Mouse (Mus musculus) left cerebral cortex, postnatal 10 days (tissue): ENCODE measurements around the gene Gm26661. TPM values are rescaled to one million over a fixed set of nuclear protein-coding genes. Genes with fewer than 3 reads are reported as not detected.
A peak's percentile ranks its signal among the peaks of the same experiment; 100 is the strongest.

Experiments used
- DNase-seq, 2 experiments: peaks; one replicate each; pipeline ENCODE4 v3.0.0; 2021 to 2022; ENCODE audit warnings: low spot score in 2 of 2, mixed read lengths in 1 of 2; ENCODE audit errors: extremely low spot score in 1 of 2
- intact Hi-C: fragments of 180-260 bp; cut with DNase I; formaldehyde crosslinking; loops from one replicate; pipeline ENCODE4 v1.15.1; 2025
- total RNA-seq, 2 experiments: library from RNA; stranded (reverse); gene quantifications; 2 replicates each; pipeline ENCODE4 v1.2.3; 2021

Gm26661 gene
- total RNA-seq, result not detected

DNA sequence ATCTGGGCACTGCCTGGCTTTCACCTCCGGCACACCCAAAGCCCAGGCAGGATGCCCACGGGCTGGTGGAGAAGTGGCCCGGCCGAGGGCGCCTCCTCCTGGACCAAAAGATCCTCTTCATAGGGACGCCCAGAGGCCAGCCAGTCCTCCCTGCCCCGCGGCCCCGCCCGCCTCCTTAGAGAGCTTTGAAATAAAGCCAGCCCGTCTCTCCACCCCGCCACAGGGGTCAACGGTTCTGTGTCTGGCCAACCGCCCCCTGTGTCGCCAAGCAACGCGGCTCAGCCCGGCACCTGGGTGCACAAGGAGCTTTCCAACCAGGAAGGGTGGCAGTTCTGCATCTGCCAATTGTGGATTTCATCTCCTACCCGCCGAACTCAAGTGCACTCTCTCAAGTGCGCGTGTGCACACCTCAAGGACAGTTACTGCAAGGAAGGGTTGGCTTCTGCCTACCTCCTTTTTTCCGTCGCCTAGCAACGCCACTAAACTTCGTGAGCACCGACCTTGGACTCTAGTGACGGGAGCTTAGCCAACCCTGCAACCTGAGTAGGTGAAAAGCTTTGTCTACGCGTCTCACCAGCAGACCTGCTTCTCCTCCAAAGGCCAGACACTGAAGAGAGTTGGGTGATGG is at the start of gene Gm26661:
TSS of gene Gm26661 (plus strand) at position 56 of the 628 bp plus-strand sequence.
- intact Hi-C loops, result no loop called here
- DNase-seq, result peak in 1 of 2 experiments; percentile 76

DNA sequence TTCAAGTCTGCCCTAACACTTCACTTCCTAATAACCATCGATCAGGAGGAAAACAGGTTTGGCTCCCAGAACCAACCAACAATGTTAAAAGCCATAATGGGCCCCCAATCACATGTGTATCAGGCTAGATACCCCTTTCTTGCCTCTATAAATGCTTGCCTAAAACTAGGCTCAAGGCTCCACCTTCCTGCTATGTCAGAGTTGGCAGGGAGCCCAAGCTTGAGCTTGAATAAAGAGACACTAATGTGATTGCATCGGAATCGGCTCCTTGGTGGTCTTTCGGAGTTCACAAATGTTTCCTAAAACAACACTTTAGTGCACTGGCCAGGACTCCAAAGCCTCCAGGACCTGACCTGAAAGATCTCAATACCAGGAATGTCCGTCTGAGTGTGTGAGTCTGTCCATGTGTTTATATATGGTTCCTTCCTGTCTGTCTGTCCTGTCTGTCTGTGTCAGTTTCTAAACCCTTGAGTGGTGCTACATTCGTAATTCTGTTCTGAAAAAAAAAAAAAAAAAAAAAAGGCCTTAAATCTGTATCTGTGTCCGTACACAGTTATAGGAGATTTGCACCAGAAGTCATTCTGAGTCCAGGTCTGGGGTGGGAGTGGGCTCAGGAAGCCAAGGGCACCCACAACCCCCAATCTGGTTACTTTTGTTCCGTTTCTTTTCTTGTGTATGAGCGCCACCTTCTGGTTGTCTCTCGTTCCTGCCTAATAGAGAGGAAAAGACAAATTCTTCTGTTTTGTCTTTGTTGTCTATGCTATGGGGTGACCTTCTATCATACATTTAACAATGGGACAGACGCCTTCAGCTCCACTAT is 42.2 kb upstream of the Gm26661 start:
- peak; percentile 35 to 56 for DNase-seq
- intact Hi-C loops, result no loop called here

DNA sequence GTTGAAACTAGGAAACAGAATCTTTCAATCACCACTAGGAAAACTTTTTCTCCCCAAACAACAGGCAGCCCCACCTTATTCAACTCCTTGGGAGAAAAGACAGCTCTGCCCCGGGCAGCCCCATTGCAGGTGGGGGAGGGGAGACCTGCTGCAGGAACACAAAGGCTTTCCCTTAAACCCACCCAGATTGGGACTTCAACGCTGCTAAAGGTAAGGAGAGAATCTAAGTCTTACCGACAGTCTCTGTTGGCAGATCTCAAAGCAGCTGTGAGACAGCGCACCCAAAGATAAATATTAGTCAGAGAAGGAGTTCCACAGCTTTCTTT is 41.7 kb upstream of the Gm26661 start:
- DNase-seq, result peak in 1 of 2 experiments; percentile 41
- intact Hi-C loops, result no loop called here

DNA sequence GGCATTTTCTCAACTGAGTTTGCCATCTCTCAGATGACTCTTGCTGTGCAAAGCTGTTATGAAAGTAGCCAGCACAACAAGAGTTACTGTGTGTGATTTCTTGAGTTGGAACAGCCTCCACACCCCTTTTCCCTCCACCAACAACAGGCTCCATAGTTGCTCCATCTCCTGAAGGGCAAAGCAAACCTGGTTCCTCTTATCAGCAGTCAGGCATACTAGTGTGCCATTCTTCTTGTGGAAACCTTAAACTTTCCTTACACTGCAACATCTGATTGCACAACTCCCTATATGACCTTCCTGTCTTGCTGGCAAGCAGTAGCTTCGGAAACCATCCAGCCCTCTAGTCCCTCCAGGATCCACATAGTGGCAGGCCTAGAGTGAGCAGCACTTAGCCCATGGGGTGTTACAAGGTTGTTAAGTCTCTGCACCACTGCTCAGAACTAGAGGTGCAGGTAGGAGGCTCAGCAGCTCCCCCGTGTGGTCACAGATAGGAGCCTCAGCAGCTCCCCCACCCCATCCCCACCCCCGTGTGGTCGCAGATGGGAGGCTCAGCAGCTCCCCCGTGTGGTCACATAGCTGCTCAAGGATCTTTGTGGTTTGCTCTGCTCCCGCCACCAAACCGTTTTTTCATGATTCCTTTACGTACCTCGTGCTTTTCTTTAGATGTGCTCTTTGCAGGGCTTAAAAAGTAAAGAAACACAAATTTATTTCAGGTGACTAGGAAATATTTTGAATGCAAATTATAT is 25.6 kb upstream of the Gm26661 start:
- intact Hi-C loops, result no loop called here
- DNase-seq, result peak; percentile 36 to 86

DNA sequence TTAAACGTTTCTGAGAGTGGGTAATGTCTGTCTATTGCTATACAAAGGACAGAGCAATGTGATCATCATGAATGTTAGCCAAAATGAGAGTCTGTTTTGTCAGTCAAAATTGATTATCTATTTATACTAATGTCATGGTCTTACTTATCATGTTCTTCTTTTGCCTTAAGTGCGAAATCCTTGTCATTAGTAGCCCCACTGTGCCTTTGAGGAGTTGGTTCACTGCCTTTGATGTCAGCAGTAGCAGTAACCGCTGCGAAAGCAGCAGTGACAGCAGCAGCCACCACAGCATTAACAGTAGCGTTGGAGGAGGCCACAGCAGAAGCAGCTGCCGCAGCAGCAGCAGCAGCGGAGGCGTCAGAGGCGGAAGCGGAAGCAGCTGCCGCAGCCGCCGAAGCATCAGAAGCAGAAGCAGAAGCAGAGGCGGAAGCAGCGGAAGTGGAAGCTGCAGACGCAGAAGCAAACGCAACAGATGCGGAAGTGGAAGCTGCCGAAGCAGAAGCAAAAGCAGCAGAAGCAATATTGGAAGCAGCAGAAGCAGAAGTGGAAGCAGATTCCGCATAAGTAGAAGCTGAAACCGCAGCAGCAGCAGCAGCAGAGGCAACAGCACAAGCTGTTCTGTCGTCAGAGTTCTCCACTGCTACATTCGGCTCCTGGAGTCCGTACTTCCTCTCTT is 17.5 kb upstream of the Gm26661 start:
- DNase-seq, result peak; percentile 11 to 61
- intact Hi-C loops, result no loop called here

DNA sequence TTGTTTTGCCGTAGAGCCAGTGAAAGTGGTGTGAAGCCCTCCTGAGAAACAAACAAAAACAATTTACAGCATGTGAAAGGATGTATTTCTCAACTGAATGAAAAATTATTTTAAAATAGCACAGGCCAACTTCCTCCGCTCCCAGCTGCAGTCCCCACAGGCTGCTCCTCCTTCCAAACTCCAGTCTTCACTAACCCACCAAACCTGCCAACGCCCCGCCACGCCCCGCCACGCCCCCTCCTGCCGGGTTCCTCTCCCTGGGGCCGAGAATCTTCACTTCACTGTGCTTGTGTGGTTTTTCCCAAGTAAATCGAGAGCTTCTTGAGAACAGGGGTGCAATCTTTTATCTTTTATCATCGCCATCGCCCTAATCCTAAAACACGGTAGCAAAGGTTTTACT is 5.3 kb upstream of the Gm26661 start:
- intact Hi-C loops, result no loop called here
- DNase-seq, result no peak

DNA sequence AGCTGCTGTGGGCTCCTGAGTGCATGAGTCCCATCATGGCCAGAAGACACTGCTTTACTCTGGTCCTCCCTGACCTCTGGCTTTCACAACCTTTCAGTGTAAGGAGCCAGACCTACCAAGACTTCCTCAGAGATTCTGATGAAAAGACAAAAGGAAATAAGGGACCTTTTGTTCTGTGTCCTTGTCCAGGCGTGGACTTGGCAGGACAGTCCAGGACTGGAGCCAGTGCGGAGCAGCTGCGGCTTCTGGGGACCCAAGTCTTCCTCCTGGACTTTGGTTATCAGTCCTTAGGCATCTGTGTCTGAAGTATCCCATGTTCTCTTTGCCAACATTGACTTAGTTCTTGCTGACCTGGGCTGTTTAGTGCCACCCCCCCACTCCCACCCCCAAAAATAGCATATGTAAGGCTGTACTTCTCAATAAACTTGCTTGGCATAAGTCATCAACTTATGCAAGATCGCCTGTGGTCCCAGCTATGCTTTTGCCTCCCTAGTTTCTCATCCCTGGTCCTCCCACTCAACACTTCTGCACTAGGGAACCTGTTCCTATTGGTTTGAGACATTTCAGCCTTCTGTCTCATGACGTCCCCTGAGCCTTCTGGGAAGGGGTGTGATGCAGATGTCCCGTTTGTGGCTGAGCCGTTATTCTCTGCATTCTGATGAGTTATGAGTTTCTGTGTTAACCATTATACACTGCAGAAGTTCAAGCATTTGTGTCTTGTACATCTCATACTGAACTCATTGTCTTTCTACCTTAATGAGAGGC is 1.9 kb upstream of the Gm26661 start:
- DNase-seq, result no peak
- intact Hi-C loops, result no loop called here

DNA sequence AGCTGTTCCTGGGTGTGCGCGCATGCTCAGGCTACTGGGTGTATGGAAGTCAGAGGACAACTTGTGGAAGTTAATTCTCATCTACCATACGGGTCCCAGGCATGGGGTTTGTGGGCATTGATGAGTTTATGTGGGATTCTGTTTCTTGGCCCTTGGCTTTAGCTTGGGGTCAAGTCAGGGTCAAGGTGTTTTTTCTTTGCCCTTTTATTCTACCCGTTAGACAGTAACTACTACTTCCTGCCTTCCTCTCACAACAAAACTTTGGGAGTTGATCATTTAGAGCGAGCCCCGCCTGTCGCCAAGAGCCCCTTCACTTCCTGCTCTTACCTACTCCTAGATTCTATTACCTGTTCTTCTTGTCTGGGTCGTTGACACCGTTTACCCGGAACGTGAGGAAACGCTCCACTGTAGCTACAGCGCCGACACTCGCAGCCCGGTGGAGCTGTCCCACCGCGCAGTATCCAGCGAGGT is 291 bp upstream of the Gm26661 start:
- no peak for DNase-seq
- intact Hi-C loops, result no loop called here

DNA sequence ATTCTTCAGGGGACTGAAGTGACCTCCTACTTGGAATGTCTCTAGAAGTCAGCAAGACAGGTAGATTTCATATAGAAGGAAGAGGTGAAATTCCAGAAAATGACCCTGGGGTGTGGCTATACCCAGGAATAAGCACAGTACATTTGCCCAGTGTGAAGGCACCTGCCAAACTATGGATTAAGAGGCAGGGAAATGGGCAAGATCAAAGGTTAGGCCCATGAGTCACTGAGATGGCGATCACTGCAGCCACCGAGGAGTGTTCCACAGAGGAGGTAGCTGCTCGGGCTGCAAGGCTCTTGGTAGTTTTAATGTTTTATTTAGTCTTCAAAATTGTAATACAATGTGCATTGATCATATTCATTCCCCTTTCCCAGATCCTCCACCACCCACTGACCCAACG is 4.6 kb downstream of the Gm26661 start:
- no peak for DNase-seq
- intact Hi-C loops, result no loop called here

DNA sequence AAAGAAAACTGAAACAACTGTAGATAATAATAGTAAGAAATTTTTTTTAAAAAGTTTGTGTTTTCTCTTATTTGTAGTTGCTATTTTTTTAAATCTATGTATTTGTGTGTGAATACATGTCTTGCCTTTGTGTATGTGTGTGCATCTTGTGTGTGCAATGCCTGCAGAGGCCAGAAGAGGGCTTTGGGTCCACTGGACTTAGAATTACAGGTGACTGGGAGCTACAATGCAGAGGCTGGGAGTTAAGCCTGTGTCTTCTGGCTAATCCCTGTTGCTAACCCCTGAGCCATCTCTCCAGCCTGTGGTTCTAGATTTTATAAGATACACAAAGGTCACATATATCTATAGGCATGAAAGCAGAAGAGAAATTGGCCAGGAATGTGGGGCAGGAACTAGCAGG is 9.2 kb downstream of the Gm26661 start:
- DNase-seq, result no peak
- intact Hi-C loops, result no loop called here

DNA sequence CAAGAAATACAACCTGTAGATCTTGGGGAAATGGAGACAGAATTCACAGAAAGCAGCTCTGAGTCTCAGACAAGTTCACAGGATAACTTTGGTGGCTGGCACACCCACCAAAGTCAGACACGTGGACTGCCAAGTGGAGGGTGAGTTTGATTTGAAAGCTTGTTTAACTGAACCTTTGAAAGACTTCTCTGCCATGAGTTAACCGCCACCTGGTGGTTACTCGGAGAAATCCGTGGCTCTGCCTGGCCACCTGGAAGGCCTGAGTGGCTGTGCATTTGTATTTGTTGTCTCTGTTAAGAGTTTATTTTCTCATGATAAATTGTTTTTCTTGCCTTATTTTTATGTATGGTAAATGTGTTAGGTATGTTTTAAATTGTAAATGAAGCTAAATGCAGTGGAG is 10.4 kb downstream of the Gm26661 start:
- intact Hi-C loops, result no loop called here
- DNase-seq, result peak in 1 of 2 experiments; percentile 43

DNA sequence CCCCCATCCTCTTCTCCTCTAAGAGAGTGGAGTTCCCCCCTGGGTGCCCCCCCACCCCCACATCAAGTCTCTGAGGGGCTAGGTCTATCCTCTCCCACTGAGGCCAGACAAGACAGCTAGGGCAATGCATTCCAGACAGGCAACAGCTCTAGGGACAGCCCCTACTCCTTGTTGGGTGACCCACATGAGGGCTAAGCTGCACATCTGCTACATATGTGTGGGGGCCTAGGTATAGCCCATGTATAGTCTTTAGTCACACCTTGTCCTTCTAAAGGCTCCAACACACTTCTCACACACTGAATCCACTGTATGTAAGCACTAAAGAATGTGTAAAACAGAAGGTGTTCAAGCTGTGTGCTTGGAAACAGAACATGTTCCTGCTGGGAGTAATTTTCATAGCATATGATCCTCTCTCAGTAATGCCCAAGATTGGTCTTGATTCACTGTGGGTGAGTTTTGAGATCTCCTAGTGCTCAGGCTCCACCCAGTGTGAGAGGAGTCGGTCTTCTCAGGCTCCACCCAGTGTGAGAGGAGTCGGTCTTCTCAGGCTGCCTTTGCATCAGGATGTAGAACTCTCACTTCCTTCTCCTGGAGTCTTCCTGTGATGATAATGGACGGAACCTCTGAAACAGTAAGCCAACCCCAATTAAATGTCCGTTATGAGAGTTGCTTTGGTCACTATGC is 12.6 kb downstream of the Gm26661 start:
- no peak for DNase-seq
- intact Hi-C loops, result no loop called here

DNA sequence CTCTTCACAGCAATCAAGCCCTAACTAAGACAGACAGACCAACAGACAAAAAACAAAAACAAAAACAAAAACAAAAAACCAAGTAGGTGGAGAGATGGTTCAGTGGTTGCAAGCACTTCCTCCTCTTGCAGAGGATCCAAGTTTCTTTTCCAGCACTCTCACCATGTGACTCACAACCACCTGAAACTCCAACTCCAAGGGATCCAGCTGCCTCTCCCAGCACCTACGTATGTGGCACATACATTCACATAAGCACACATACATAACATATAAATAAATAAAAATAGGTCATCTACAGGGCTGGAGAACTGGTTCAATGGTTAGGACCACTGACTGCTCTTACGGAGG is 13.1 kb downstream of the Gm26661 start:
- intact Hi-C loops, result no loop called here
- DNase-seq, result no peak

DNA sequence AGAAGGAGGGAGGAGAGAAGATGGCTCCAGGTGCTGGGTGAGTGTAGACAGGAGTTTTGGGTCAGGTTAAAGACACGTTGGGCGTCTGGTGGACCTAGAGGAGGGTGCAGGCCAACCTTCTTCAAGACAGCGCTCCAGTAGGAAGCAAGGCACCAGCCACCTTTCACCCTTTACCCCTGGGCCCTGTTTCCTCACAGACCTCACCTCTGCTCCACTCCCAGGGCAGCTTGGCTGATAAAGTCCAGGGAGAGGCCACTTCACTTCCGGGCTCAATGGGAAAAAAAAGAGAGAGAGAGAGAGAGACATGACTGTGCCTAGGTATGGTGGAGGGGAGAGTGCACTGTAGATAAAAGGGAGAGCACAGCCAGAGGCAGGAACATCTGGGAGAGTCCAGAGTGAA is 16.3 kb downstream of the Gm26661 start:
- DNase-seq, result no peak
- intact Hi-C loops, result no loop called here

DNA sequence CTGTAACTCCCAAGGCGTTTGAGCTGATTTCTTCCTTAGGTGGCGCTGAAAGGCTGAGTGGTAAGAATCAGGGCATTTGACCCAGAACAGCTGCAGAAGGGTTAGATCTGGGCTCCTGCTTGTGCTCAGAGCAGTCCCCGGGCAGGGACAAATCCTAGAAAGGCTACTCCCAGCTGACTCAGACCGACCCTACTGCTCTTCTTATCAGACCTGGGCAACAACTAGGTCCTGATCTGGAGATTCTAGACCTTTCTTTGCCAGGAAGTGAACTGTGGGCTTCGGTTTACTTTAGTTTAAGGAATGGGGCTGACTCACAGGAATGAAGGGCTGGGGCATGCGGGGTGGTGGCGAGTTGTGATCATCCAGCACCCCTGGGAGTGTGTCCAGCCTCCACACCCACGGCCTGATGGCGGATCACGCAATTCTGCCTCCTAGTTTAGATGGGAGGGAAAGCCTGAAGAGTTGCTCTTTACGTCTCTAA is 17.2 kb downstream of the Gm26661 start:
- intact Hi-C loops, result no loop called here
- DNase-seq, result no peak

DNA sequence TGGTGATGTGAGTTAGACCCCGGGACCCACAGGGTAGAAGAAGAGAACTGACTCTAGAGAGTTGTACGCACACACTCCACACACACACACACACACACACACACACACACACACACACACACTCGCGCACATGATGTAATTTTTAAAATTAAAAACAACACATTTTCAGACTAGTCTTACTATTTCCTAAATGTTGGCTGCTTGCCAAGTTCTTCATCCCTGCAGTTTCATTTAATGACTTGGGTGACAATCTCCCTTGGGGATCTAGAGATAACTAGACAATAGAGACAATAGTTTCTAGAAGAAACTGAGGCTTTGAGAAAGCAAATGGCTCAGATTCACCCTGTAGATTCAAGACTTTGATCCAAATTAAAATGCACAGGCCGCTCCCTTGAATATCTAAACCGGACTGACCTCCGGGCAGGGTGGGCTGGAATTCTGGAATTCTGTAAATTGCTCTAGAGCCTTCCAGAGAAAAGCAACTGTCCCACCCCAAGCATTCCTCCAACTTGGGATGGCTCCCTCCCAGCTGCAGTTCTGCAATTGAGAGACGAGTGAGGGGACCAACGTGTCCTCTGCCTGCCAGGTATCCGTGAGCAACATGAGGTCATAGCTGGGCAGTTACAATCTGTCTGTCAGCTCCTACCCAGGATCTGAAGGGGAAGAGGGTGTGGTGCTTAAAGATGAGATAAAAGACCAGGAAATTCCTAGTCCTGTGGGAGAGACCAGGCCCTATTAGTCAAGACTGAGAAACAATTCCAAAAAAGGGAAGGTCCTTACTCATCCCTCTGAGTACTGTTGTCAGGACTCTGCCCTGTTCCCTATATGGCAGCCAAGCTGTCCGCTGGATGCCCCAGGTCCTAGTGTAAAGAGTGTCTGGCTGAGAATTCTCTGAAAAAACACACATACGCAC is 17.9 kb downstream of the Gm26661 start:
- intact Hi-C loops, result no loop called here
- DNase-seq, result no peak
